Mouse (Mus musculus) adrenal gland, postnatal 10 days (tissue): ENCODE results near the gene Zfp987. TPM values are rescaled to one million over a fixed set of nuclear protein-coding genes. Genes with fewer than 3 reads are reported as not detected.
"Not testable (repeated sequence)": the region's sequence is repeated elsewhere in the genome, so short reads cannot be mapped to it uniquely, and the experiment has no call there.

ENCODE experiments used
- DNase-seq: peaks from one replicate; pipeline ENCODE4 v3.0.0; 2021; ENCODE audit warnings: mixed read lengths
- long read RNA-seq, 2 experiments: library from polyadenylated mRNA; stranded (forward); transcript quantifications; one replicate each; pipeline ENCODE4 v2.0.0; 2021
- total RNA-seq, 2 experiments: library from RNA; stranded (reverse); gene quantifications; 2 replicates each; pipeline ENCODE4 v1.2.3; 2021

Zfp987 gene
- total RNA-seq, result under 1 TPM in 1 of 2 experiments, not detected in 1; 0.09 TPM
- long read RNA-seq, experiment 1, result 0 reads
- long read RNA-seq, experiment 2, result 0 reads

GRCm38 (mm10) chr4:146096998-146097397 lies at the start of gene Zfp987:
Zfp987 (plus strand) TSS chr4:146097298.
- DNase-seq, result not testable (repeated sequence)

- DNase-seq, result not testable (repeated sequence)
These were observed 44.6 kb upstream of the Zfp987 start for GRCm38 (mm10) chr4:146052536-146052935.

GRCm38 (mm10) chr4:146053445-146053844 lies 43.7 kb upstream of the Zfp987 start:
- not testable (repeated sequence) for DNase-seq

DNA sequence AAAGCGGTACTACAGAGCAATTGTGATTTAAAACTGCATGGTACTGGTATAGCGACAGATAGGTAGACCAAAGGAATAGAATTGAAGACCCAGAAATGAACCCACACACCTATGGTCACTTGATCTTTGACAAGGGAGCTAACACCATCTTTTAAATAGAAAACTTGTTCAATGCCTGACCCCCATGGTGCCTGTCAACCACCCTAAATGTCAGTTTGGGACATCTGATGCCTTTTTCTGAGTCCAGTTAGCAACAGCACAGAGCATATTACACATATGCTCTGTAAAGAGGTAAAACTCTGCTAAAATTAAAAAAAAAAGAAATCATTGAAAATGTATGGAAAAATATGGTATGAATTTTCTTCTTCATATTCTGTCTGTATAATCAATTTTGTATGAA lies 41.8 kb upstream of the Zfp987 start:
- no peak for DNase-seq

DNA sequence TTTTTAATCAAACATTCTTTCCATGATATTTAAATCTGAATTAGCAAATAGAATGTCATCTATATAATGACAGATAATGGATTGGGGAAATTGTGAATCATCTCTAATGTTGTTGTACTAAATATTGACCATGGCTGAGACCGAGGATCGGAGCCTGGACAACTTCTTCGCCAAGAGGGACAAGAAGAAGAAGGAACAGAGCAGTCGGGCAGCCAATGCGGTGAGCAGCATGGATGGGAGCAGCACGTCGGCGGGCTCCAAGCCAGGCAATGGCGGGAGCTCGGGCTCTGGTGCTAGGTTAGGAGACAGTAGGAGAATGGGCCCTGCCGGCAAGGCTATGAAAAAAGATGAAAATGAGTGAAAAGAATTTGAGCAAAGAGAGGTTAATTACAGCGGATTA lies 38.5 kb upstream of the Zfp987 start:
- DNase-seq, result not testable (repeated sequence)

DNA sequence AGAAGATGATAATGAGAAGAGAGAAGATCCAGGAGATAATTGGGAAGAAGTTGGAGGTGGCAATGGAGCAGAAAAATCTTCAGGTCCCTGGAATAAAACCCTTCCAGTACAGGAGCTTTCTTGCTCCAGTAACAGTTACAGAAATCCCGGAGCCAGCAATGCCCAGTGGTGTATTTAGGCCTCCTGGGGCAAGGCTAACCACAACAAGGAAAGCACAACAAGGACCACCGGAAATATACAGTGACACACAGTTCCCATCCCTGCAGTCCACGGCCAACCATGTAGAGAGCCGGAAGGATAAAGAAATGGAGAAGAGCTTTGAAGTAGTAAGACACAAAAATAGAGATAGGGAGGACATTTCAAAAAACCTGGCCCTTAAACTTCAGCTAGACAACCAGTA lies 38.0 kb upstream of the Zfp987 start:
- not testable (repeated sequence) for DNase-seq

DNA sequence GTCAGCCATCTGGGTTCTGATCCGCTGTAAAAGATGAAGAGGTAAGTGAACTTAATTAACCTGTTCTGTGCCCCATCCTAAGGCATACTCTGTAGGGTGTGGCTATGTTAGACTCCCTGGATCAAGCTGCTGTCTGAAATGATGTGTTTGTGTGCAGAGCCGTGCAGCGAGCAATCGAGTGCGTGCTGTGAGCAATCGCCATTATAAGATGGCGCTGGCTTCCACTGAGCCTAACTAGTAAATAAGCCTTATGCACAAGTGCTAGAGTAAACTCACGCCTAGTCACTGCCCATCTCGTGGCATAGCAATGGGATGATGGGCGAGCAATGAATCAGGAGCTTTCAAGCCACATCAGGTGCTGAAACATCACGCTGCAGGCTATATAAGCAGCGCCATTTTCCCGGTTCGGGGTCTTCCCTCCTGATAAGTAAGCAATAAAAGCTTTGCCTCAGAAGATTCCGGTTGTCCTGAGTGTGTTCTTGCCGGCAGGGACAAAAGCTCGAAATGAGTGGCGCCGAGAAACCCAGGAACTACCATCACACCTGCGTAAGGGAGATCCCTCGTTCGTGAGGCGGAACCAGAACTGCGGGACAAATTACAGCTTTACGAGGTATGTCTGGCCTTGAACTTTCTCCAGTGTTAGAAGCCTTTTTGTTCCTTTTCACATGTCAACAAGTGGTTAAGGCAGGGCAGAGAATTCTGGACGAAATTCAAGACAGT lies 37.0 kb upstream of the Zfp987 start:
- DNase-seq, result not testable (repeated sequence)

GRCm38 (mm10) chr4:146061082-146061481 lies 36.0 kb upstream of the Zfp987 start:
- DNase-seq, result not testable (repeated sequence)

DNA sequence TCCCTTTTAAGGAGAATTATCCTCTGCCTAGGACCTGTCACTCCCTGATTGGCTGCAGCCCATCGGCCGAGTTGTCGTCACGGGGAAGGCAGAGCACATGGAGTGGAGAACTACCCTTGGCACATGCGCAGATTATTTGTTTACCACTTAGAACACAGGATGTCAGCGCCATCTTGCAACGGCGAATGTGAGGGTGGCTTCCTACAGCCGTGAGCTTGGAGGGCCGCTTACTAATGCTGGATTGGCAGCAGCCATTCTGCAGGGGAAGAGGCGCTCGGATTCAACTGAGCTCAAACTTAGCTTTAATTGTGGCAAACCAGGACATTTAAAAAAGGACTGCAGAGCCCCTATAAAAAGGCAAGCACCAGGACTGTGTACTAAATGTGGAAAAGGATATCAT lies 35.1 kb upstream of the Zfp987 start:
- not testable (repeated sequence) for DNase-seq

DNA sequence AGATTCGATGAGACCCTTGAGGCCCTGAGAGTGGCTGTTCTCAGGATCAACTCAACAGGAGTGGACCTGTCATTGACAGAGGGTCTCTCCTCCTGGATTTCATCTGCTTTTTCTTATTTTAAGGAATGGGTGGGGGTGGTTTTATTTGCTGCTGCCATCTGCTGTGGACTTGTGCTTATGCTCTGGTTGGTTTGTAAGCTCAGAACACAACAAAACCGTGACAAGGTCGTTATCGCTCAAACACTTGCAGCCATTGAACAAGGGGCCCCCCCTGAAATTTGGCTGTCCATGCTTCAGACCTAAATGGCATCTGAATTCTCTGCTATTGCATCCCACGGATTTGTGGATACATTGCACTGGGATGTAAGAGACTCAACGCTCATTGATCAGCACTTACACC lies 34.1 kb upstream of the Zfp987 start:
- DNase-seq, result not testable (repeated sequence)

DNA sequence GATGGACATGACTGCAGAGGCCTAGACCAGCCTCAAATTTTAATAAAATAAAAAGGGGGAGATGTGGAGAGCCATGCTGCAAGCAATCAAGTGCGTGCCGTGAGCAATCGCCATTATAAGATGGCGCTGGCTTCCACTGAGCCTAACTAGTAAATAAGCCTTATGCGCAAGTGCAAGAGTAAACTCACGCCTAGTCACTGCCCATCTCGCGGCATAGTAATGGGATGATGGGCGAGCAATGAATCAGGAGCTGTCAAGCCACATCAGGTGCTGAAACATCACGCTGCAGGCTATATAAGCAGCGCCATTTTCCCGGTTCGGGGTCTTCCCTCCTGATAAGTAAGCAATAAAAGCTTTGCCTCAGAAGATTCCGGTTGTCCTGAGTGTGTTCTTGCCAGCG lies 33.5 kb upstream of the Zfp987 start:
- not testable (repeated sequence) for DNase-seq

GRCm38 (mm10) chr4:146064807-146065206 lies 32.3 kb upstream of the Zfp987 start:
- DNase-seq, result not testable (repeated sequence)

DNA sequence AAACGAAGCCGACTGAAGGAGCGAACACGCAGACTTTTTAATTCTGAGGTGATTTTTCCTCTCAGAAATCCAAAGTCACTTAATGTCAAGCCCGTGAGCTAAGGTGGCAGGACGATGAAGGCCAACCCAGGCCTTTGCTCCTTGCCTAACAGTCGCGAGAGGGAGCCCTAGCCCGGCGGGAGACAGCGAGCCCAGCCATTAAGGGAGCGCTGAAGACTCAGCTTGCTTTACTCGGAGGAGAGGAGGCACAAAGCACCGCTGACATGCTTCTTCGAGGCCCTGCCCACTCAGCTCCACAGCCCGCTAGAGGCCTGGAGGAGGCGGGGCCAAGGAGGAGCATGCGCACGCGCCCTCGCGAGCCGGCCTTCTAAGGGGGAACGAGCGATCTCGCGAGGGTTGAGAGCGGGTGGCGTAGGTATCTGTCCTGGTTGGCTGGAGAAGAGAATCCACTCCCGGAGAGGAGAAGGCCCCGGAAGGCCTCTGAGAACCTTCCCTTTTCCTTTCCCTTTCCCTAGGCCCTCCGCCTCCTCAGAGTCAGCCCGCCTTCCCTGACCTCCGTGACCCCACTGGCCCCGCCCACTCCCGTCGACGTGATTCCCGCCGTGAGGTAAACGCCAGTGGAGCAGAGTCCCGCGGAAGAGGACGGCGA lies 30.0 kb upstream of the Zfp987 start:
- not testable (repeated sequence) for DNase-seq

DNA sequence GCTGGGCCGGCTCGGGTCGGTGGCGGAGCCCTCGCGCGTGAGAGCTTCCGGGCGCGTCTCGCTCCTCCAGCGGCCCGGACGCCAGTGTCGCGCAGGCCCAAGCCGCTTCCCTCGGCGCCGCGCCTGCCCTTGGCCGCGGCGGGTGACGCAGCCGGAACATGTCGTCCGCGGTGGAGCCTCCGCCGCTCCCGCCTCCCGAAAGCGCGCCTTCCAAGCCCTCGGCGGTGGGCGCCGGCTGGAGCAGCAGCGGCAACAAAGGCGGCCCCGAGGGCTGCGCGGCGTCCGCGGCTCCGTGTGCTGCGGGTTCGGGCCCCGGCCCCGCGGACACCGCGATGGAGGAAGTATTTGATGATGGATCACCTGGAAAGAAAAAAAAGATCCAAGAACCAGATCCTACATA lies 29.5 kb upstream of the Zfp987 start:
- DNase-seq, result not testable (repeated sequence)

DNA sequence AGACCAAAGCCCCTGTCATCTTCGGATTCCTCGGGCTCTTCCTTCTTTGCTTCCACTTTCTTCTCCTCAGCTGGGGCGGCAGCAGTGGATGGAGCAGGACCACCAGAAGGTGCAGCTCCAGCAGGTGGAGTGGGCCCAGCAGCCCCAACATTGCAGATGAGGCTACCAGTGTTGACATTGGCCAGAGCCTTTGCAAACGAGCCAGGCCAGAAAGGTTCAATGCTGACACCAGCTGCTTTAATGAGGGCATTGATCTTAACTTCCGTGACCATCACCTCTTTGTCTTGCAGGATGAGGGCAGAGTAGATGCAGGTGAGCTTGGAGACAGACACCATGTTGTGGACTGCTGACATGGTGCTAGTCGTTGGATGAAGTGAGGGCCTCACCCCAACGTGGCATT lies 23.8 kb upstream of the Zfp987 start:
- not testable (repeated sequence) for DNase-seq

- not testable (repeated sequence) for DNase-seq
These were observed 4.3 kb downstream of the Zfp987 start for GRCm38 (mm10) chr4:146101448-146101847.

GRCm38 (mm10) chr4:146156524-146156923 lies 59.4 kb downstream of the Zfp987 start, which contains the start of gene Zfp600:
Zfp600 (plus strand) TSS chr4:146156824.
- DNase-seq, result not testable (repeated sequence)

DNA sequence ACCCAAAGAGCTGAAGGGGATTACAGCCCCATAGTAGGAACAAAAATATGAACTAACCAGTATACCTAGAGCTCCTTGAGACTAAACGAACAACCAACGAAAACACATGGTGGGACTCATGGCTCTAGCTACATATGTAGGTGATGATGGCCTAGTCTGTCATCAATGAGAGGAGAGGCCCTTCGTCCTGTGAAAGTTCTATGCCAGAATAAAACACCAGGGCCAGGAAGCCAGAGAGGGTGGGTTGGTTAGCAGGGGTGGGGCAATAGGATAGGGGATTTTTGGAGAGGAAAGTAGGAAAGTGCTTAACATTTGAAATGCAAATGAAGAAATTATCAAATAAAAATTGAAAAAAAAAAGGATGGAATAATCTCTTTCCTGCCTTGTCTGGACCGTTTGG lies 65.8 kb downstream of the Zfp987 start:
- DNase-seq, result not testable (repeated sequence)

GRCm38 (mm10) chr4:146167202-146167832 lies 70.2 kb downstream of the Zfp987 start:
- DNase-seq, result not testable (repeated sequence)

DNA sequence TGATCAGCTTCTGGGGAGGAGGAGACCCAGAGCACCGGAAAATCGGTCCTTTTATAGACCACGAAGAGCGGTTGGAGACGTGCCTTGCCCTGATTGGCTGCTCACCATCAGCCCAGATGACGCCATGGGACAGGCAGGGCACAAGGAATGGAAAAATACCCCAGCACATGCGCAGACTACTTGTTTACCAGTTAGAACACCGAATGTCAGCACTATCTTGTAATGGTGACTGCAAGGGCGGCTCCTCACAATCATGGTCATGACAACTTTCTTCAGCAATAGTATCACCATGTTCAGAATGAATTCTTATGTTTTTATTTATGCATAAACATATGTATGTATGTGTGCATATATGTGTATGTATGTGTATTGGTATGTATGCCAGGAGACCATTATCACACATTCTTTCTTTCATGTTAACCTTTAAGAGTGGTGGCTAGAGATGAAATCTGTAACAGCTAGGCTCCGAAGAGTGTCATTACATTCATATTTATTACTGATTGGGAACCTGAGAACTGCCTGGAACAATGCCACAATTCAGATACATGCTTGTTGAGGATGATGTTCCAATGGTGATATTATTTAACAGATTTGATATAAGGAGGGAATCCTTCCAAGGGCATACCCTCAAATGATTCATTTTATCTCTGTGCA lies 70.9 kb downstream of the Zfp987 start:
- not testable (repeated sequence) for DNase-seq

DNA sequence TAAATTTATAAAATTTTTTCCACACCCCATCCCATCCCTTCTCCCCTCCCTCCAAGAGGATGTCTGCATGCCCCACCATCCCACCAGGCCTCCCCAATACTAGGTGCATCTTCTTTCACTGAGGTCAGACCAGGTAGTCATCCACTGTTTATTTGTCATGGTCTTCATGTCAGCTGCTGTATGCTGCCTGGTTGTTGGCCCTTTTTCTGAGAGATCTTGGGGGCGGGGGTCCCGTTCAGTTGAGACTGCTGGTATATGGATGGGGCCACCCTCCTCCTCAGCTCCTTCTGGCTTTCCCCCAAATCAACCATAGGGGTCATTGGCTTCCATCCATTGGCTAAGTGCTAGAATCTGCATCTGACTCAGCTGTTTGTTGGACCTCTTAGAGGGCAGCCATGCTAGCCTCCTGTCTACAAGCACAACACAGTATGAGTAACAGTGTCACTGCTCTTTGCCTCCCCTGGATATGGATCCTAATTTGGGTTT lies 71.7 kb downstream of the Zfp987 start:
- not testable (repeated sequence) for DNase-seq
